Mouse (Mus musculus): ENCODE results near the gene Cisd1.

DNA sequence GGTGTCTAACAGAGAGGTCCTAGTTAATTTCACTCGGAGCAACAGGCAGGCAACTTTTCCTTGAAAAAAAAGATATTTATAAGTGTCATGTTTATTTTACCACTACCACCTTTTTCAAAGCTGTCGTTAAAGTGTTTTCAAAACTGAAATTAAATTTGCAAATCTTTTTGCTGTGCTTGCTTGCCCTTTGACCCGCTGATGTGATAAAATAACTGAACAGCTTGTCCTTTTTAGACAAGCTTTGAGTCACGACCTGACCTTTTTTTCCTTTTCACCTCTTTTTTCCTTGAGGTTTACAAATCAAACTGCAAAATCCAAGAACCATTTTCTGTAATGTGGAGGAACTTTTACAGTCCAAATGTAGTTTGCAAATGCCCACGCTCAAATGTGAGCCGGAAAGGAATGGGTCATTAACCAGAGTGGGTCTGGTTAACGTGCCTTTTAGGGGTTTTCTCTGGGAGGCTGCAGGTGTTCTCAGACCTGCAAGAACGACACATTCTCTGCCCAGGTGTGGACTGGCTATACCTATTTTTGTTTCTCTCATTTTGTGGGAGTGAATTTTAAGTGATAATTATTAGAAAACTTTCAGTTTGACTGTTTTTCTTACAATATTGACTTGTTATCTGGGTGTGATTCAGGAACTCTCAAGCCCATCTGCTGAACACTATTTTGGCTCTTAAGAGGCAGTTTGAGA lies 38.3 kb upstream of the Cisd1 start:
- no peak for TF ChIP-seq POLR2A (IDR thresholded peaks at IDR 0.05; ENCODE audit: extremely low read depth, insufficient read depth, low read length)
- TF ChIP-seq CTCF (IDR thresholded peaks at IDR 0.05; ENCODE audit: extremely low read depth, insufficient read depth, low read length) = no peak

Data from cortical plate, adult 2 months (tissue).